Mouse (Mus musculus) layer of hippocampus, adult 9-10 months (tissue): ENCODE data around the gene B3gnt2.
"Not testable (repeated sequence)": the region's sequence is repeated elsewhere in the genome, so short reads cannot be mapped to it uniquely, and the experiment has no call there.

ENCODE experiments used
- DNase-seq: peaks from one replicate; pipeline ENCODE4 v3.0.0; 2022; ENCODE audit warnings: low spot score

B3gnt2 gene

GRCm38 (mm10) chr11:22766238-22766637 is 94.5 kb downstream of the B3gnt2 start:
- no peak for DNase-seq

GRCm38 (mm10) chr11:22765425-22765824 is 95.3 kb downstream of the B3gnt2 start:
- no peak for DNase-seq

GRCm38 (mm10) chr11:22763556-22764295 is 97.0 kb downstream of the B3gnt2 start:
- no peak for DNase-seq

- DNase-seq: no peak
Observed at GRCm38 (mm10) chr11:22763055-22763454, 97.7 kb downstream of the B3gnt2 start.

DNA sequence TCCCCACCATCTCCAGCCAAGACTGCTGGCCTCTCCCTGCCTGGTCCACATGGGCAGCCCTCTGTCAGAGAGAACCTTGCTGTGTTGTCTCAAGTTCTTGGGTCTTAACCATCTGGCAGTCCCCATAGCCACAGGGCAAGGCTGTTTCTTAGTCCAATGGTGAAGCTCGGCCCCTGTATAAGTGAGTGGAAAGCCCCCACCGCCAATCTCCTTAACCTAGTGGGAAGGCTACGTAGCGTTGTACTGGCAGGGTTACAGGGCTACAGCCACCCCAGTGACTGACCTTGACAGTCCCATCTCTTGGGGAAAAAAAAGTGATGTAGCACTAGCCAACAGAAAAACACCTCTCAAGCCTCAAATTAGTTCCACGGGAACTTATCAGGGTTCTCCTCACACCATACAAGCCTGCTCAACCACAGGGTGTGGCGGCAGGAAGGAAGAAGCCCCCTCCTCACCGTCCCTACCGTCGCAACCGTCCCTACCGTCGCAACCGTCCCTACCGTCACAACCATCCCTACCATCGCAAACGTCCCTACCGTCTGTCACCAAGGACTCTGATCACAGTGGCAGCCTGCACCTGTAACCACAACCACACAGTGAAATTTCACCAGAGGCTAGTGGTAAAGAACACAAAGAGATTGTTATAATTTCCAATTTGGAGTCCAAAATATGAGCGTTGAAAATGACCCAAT is 98.4 kb downstream of the B3gnt2 start:
- no peak for DNase-seq

GRCm38 (mm10) chr11:22759783-22760182 is 101.0 kb downstream of the B3gnt2 start:
- DNase-seq: no peak

GRCm38 (mm10) chr11:22756168-22756980 is 104.4 kb downstream of the B3gnt2 start:
- no peak for DNase-seq

GRCm38 (mm10) chr11:22755180-22755579 is 105.6 kb downstream of the B3gnt2 start:
- no peak for DNase-seq

DNA sequence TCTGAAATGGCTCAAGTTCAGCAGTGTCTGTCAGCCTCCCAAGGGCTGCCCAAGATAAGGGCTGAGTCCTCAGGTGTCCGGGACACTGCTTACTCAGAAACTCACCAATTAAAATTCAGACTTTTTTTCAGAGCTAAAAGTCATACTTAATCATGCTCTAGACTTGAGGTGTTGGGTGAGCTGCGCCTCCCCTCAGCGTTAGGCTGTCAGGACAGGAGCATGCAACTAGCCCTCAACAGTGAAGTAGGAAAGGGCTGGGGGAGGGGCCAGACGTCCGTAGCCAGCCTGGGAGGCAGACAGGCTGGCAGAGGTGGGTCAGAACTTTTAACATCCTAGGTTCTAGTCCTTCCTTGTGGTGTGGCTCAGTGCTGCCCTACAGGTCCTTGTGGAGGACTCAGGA is 108.2 kb downstream of the B3gnt2 start:
- DNase-seq: no peak

- DNase-seq: no peak
Observed at GRCm38 (mm10) chr11:22751592-22751991, 109.2 kb downstream of the B3gnt2 start.

GRCm38 (mm10) chr11:22747406-22747805 is 113.4 kb downstream of the B3gnt2 start:
- no peak for DNase-seq

GRCm38 (mm10) chr11:22745356-22745755 is 115.4 kb downstream of the B3gnt2 start:
- no peak for DNase-seq

DNA sequence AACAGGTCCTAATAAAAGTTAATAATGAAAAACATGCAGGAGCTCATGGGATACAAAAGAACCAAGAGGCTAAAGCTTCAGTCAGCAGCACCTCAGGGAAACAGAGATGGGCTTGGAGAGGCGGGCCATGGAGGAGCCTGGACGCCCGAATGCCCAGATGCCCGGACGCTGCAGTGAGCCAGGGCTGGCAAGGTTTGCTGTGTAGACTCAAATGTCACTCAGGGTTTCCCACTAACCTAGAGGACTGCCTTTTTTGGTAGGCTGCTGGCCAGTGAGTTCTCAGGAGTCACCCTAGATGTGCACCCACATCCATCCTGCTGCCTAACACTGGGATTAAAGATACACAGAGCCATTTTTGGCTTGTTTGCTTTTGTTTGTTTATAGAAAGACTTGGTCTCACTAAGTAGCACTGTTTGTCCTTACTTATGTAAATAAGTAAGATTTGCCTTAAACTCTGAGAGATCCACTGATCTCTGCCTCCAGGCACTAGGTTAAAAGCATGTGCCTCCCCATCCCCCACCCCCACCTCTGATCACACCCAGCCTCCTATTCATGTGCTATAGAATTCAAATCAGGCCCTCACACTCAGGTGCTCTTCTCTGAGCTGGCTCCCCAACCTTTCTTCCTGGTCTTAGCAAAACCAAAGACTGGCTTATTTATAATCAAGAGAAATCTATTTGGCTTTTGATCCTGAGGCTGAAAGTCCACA is 117.0 kb downstream of the B3gnt2 start:
- no peak for DNase-seq

DNA sequence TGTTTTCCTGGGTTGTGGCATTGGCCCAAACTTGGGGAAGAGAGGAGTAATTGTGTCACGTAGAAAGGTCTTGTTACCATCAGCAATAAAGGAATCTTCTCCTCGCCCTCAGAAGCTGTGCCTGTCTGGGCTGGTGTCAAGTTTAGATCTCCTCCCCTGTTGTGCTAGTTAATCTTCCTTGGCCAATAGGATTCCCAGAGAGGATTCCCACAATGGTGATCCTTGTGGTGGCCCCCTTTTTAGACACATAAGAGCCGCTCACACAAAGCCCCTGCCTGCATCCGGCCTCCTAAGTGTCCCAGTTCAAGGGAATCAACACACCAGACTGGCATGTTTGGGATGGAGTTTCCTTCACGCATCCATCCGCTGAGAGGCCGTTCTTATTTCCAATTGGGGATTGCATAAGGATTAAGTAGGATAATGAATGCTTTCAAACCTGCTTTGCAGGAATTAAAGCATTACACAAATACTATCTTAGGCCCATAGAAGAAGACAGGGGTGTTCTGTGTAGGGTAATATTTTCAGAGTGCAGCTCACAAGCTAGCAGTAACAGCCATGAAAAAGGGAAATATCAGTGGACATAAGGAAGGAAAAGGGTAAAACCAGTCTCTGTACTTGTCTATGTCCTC is 118.6 kb downstream of the B3gnt2 start:
- DNase-seq: no peak

DNA sequence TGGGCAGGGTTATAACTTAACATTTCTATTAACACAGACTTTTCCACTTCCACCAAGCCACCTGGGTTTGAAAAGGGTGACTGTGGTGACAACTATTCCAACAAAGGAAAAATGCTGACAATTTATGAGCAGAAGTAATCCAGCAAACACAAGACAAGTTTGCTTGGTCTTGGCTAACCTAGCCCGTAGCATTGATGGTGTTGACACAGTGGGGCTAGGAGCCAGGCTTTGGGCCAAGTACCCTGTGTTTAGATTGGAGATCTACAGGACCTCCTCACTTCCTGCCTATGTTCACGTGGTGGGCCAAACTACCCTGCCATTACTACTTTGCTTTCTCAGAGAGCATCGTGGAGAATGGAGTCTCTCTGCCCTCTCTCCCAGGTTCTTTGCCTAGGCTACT is 119.3 kb downstream of the B3gnt2 start:
- DNase-seq: no peak

DNA sequence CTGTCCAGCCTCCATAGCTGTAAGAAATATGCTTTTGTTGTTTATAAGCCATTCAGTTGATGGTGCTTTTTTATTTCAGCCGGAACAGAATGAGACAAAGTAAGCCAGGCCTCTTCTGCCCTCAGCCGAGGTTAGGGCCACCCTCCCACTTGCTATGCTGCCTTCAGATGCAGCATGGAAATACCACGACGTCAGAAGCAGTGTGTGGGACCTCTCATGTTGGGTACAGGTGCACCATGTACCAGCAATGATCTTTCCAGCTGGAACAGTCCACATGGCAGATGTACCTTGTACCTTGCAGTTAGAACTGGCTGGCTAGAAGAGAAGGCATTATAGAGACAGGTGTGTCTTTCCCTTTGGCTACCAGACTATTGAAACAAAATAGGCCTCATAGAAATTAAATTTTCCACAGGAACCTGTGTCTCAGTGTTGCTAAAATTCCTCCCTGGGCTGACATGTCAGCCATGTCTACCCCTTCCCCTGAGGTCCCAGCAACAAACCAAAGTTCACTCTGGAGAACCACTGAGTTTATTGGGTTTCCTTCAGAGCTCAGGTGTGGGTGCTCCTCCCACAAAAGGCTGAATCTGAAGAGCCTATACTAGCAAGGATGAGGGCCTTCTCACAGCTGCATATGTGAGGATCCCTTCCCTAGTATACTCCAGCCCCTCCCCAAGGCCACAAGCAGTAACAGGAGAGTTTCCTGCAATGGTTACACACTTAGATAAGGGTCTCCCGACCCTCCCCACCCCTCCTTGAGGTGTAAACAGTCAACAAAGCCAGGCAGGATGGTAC is 121.1 kb downstream of the B3gnt2 start:
- no peak for DNase-seq

- DNase-seq: no peak
Observed at GRCm38 (mm10) chr11:22736521-22737225, 124.1 kb downstream of the B3gnt2 start.

- DNase-seq: not testable (repeated sequence)
Observed at GRCm38 (mm10) chr11:22735128-22735527, 125.6 kb downstream of the B3gnt2 start.

DNA sequence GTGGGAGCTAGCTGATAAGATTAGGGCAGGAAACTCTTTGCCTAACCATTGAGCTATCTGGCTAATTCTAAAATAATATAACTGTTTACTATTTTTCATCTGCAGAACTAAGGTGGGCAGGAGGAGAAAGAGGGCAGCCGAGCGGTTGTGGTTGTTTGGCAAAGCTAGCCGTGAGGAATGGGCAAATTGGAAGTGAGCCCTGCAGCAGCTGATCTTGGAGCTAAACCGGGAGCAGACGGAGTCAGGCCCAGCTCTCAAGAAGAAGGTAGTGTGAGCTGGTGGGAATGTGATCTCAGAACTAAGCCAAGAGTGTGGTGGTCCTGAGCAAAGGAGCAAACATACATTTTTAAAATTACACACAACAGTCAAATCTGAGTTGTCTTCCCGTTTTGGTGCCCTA is 126.8 kb downstream of the B3gnt2 start:
- DNase-seq: no peak

- no peak for DNase-seq
Observed at GRCm38 (mm10) chr11:22732907-22733306, 127.9 kb downstream of the B3gnt2 start.
